Mouse (Mus musculus): ENCODE results near the gene Ccdc85b. TPM values are rescaled to one million over a fixed set of nuclear protein-coding genes. Genes with fewer than 3 reads are reported as not detected.
"Not testable (repeated sequence)": the region's sequence is repeated elsewhere in the genome, so short reads cannot be mapped to it uniquely, and the experiment has no call there.

Gene Ccdc85b
- polyA plus RNA-seq, 1 experiment from 2014 or later = 6.9 TPM

DNA sequence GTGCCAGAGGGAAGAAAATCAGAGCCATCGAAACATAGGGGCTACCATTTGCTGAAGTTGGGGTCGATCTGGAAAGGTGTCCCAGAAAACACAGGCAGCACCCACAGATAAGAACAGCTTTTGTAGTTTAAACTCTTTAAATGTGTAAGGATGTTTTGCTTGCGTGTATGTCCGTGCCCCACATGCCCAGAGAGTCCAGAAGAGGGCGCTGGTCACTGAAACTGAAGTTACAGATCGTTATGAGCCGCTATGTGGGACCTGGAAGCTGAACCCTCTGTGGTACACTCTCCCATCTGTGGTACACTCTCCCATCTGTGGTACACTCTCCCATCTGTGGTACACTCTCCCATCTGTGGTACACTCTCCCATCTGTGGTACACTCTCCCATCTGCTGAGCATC lies 50.6 kb downstream of the Ccdc85b start:
- no peaks in the 10 kb centered on the region for H3K27me3 ChIP-seq (ENCODE audit: control insufficient read depth, insufficient read depth, low read length)
- ATAC-seq (ENCODE audit: low FRiP score) (peak; percentile 45), DNase-seq (ENCODE audit: low spot score) (peak; percentile 72)
- peak overlapping the region; percentile 47 for H3K4me2 ChIP-seq (replicated peaks; ENCODE audit: low read depth, low read length)
- peak overlapping the region; percentile 38 for H3K4me3 ChIP-seq (ENCODE audit: low read depth, low read length)
- no peaks in the 10 kb centered on the region for H3K36me3 ChIP-seq (ENCODE audit: control insufficient read depth, insufficient read depth, low read length)
- H3K4me1 ChIP-seq (replicated peaks; ENCODE audit: control insufficient read depth, insufficient read depth, low read length) = 0 out of 2 replicates have a peak, but pooled peaks cover 3% of the 10 kb centered on the region
- WGBS = 12% methylated on average over 7 of the region's 7 CpGs
- H3K27ac ChIP-seq (ENCODE audit: low read depth, low read length) = peak overlapping the region; percentile 55
- peak overlapping the region; percentile 44 for H3K9ac ChIP-seq (ENCODE audit: low read depth, low read length)
- H3K9me3 ChIP-seq (ENCODE audit: control insufficient read depth, low read length) = no peaks in the 10 kb centered on the region

DNA sequence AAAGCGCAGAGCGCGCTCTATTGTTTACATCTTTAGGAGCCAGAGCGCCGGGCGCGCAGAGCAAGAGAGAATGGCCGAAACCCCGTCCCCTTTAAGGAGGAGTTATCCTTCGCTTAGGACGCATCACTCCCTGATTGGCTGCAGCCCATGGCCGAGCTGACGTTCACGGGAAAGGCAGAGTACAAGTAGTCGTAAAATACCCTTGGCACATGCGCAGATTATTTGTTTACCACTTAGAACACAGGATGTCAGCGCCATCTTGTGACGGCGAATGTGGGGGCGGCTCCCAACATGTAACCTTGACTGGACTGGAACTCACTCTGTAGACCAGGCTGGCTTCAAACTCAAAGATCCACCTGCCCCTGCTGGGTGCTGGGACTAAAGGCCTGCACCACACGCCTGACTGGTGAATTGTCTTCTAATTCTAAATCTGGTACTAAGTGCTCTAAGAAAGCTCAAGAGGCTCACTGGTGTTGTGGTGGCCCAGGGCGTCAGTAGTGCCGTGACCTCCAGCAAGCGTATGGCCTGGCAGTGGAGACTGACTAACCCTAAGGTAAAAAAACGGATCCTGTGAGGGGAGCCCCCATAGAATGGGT lies 51.1 kb downstream of the Ccdc85b start:
- ATAC-seq (ENCODE audit: low FRiP score) (peak; percentile 86), DNase-seq (ENCODE audit: low spot score) (peak; percentile 64)
- Histone ChIP-seq H3K27ac (ENCODE audit: low read depth, low read length) (peak overlapping the region; percentile 55), H3K4me2 (replicated peaks; ENCODE audit: low read depth, low read length) (peak overlapping the region; percentile 47), H3K4me3 (ENCODE audit: low read depth, low read length) (peak overlapping the region; percentile 38), H3K9ac (ENCODE audit: low read depth, low read length) (peak overlapping the region; percentile 44)
- H3K9me3 ChIP-seq (ENCODE audit: control insufficient read depth, low read length); H3K27me3 ChIP-seq (ENCODE audit: control insufficient read depth, insufficient read depth, low read length); H3K4me1 ChIP-seq (replicated peaks; ENCODE audit: control insufficient read depth, insufficient read depth, low read length); H3K36me3 ChIP-seq (ENCODE audit: control insufficient read depth, insufficient read depth, low read length): not testable (repeated sequence)
- WGBS = 8% methylated on average over 21 of the region's 25 CpGs

DNA sequence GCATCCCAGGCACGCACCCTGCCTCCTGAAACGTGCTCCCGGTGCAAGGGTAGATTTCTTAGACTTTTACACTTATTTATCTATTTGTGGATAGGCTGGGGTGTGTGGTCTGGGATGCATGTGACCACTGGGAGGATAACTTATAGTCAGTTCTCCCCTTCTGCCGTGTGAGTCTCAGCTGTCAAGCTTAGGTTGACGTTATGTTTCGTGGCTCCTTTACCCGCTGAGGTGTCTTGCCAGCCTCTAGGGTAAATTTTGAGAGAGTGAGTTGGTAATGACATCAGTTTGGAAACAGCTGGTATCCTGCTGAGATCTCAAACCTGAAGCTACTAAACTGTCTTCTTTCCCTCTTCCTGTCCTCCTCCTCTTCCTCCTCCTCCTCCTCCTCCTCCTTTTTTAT lies 51.8 kb downstream of the Ccdc85b start:
- WGBS = 31% methylated on average over 7 of the region's 7 CpGs
- 0 out of 2 replicates have a peak, but pooled peaks cover 3% of the 10 kb centered on the region for H3K4me1 ChIP-seq (replicated peaks; ENCODE audit: control insufficient read depth, insufficient read depth, low read length)
- H3K9ac ChIP-seq (ENCODE audit: low read depth, low read length) = peak overlapping the region; percentile 44
- H3K27ac ChIP-seq (ENCODE audit: low read depth, low read length) = peak overlapping the region; percentile 30; the same call in 1 of the 2 replicates
- no peaks in the 10 kb centered on the region for H3K9me3 ChIP-seq (ENCODE audit: control insufficient read depth, low read length)
- no peaks in the 10 kb centered on the region for H3K27me3 ChIP-seq (ENCODE audit: control insufficient read depth, insufficient read depth, low read length)
- ATAC-seq (ENCODE audit: low FRiP score) = no peak
- H3K4me2 ChIP-seq (replicated peaks; ENCODE audit: low read depth, low read length) = peak overlapping the region; percentile 50
- H3K36me3 ChIP-seq (ENCODE audit: control insufficient read depth, insufficient read depth, low read length) = no peaks in the 10 kb centered on the region
- H3K4me3 ChIP-seq (ENCODE audit: low read depth, low read length) = peak overlapping the region; percentile 31
- peak; percentile 23 for DNase-seq (ENCODE audit: low spot score)

Other genes with a start within 250 kb of the Ccdc85b start
- gene Pacs1, start 184.8 kb downstream of the Ccdc85b start, polyA plus RNA-seq (2014; fragmentation: Nextera tagmentation; extraction: Ambion mirVana) = 23.2 and 23.4 TPM in 2 replicates
- gene Sf3b2, start 162.4 kb downstream of the Ccdc85b start, polyA plus RNA-seq (2014; fragmentation: Nextera tagmentation; extraction: Ambion mirVana) = 385 and 404 TPM in 2 replicates
- 14.0 and 14.6 TPM in 2 replicates for gene Gal3st3, start 159.6 kb downstream of the Ccdc85b start, polyA plus RNA-seq (2014; fragmentation: Nextera tagmentation; extraction: Ambion mirVana)
- not detected in 2 replicates for gene Catsper1, start 122.2 kb downstream of the Ccdc85b start, polyA plus RNA-seq (2014; fragmentation: Nextera tagmentation; extraction: Ambion mirVana)
- gene Cst6, start 108.3 kb downstream of the Ccdc85b start, polyA plus RNA-seq (2014; fragmentation: Nextera tagmentation; extraction: Ambion mirVana) = 1.7 and 2.3 TPM in 2 replicates
- 73.6 and 76.6 TPM in 2 replicates for gene Eif1ad, start 91.2 kb downstream of the Ccdc85b start, polyA plus RNA-seq (2014; fragmentation: Nextera tagmentation; extraction: Ambion mirVana)
- 392 and 442 TPM in 2 replicates for gene Banf1, start 90.7 kb downstream of the Ccdc85b start, polyA plus RNA-seq (2014; fragmentation: Nextera tagmentation; extraction: Ambion mirVana)
- gene Sart1, start 69.2 kb downstream of the Ccdc85b start, polyA plus RNA-seq (2014; fragmentation: Nextera tagmentation; extraction: Ambion mirVana) = 75.2 and 79.2 TPM in 2 replicates
- gene Tsga10ip, start 55.4 kb downstream of the Ccdc85b start, polyA plus RNA-seq (2014; fragmentation: Nextera tagmentation; extraction: Ambion mirVana) = 0.53 and 0.54 TPM in 2 replicates
- 182 and 211 TPM in 2 replicates for gene Drap1, start 32.9 kb downstream of the Ccdc85b start, polyA plus RNA-seq (2014; fragmentation: Nextera tagmentation; extraction: Ambion mirVana)
- gene AI837181, start 32.8 kb downstream of the Ccdc85b start, polyA plus RNA-seq (2014; fragmentation: Nextera tagmentation; extraction: Ambion mirVana) = 33.4 and 35.2 TPM in 2 replicates
- 0.13 TPM in 1 of 2 replicates, not detected in the other for gene Fosl1, start 10.3 kb downstream of the Ccdc85b start, polyA plus RNA-seq (2014; fragmentation: Nextera tagmentation; extraction: Ambion mirVana)
- gene Fibp, start 2.7 kb upstream of the Ccdc85b start, polyA plus RNA-seq (2014; fragmentation: Nextera tagmentation; extraction: Ambion mirVana) = 103 and 119 TPM in 2 replicates
- gene Ctsw, start 10.6 kb upstream of the Ccdc85b start, polyA plus RNA-seq (2014; fragmentation: Nextera tagmentation; extraction: Ambion mirVana) = 3.0 and 4.7 TPM in 2 replicates
- 51.2 and 55.7 TPM in 2 replicates for gene Efemp2, start 16.1 kb upstream of the Ccdc85b start, polyA plus RNA-seq (2014; fragmentation: Nextera tagmentation; extraction: Ambion mirVana)
- gene Mus81, start 30.5 kb upstream of the Ccdc85b start, polyA plus RNA-seq (2014; fragmentation: Nextera tagmentation; extraction: Ambion mirVana) = 38.8 and 44.3 TPM in 2 replicates
- 3,904 and 4,056 TPM in 2 replicates for gene Cfl1, start 32.6 kb upstream of the Ccdc85b start, polyA plus RNA-seq (2014; fragmentation: Nextera tagmentation; extraction: Ambion mirVana)
- gene 1700020D05Rik, start 45.9 kb upstream of the Ccdc85b start, polyA plus RNA-seq (2014; fragmentation: Nextera tagmentation; extraction: Ambion mirVana) = 0.34 TPM in 1 of 2 replicates, not detected in the other
- 21.2 and 22.2 TPM in 2 replicates for gene Snx32, start 52.6 kb upstream of the Ccdc85b start, polyA plus RNA-seq (2014; fragmentation: Nextera tagmentation; extraction: Ambion mirVana)
- 0.40 and 0.52 TPM in 2 replicates for gene Ovol1, start 102.8 kb upstream of the Ccdc85b start, polyA plus RNA-seq (2014; fragmentation: Nextera tagmentation; extraction: Ambion mirVana)
- 1.4 and 1.5 TPM in 2 replicates for gene Ap5b1, start 110.1 kb upstream of the Ccdc85b start, polyA plus RNA-seq (2014; fragmentation: Nextera tagmentation; extraction: Ambion mirVana)
- 143 and 148 TPM in 2 replicates for gene Rnaseh2c, start 144.0 kb upstream of the Ccdc85b start, polyA plus RNA-seq (2014; fragmentation: Nextera tagmentation; extraction: Ambion mirVana)
- gene Kat5, start 152.3 kb upstream of the Ccdc85b start, polyA plus RNA-seq (2014; fragmentation: Nextera tagmentation; extraction: Ambion mirVana) = 36.9 and 39.3 TPM in 2 replicates
- 27.2 and 29.6 TPM in 2 replicates for gene Rela, start 179.6 kb upstream of the Ccdc85b start, polyA plus RNA-seq (2014; fragmentation: Nextera tagmentation; extraction: Ambion mirVana)
- 7.8 and 8.2 TPM in 2 replicates for gene Sipa1, start 205.8 kb upstream of the Ccdc85b start, polyA plus RNA-seq (2014; fragmentation: Nextera tagmentation; extraction: Ambion mirVana)
- 13.4 and 14.7 TPM in 2 replicates for gene Map3k11, start 230.8 kb upstream of the Ccdc85b start, polyA plus RNA-seq (2014; fragmentation: Nextera tagmentation; extraction: Ambion mirVana)
- gene Pcnx3, start 231.0 kb upstream of the Ccdc85b start, polyA plus RNA-seq (2014; fragmentation: Nextera tagmentation; extraction: Ambion mirVana) = 22.9 and 23.1 TPM in 2 replicates
- gene Kcnk7, start 246.5 kb upstream of the Ccdc85b start, polyA plus RNA-seq (2014; fragmentation: Nextera tagmentation; extraction: Ambion mirVana) = 0.19 TPM in 1 of 2 replicates, not detected in the other